Mouse (Mus musculus) frontal cortex, adult (tissue): ENCODE results near the gene Myo1h.

Experiments used
- ATAC-seq: cut with Nextera tagmentation; 2 replicates; pipeline ENCODE4 v1.9.2; 2017; ENCODE audit warnings: mild to moderate bottlenecking, moderate library complexity, mixed read lengths; ENCODE audit not compliant: low TSS enrichment

Myo1h gene

DNA sequence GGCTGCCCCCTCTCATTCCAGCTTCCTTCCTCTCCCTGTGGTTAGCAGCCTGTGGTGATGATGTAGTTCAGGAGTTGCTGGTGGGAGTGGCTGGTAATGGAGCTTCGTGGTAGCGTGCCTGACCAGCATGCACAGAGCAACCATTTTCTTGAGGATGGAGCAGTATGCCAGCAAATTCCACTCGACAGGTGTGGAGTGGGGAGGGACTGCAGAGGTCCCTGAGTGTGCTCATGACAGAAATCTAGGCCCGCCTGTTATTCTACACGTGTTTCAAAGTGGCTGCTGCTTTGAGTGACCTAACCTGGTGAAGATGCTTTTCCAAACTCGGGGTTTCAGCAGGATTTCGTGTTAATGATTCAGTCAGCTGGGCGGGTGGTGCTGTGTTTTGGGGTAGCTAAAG is 95.5 kb downstream of the Myo1h start:
- no peak for ATAC-seq

DNA sequence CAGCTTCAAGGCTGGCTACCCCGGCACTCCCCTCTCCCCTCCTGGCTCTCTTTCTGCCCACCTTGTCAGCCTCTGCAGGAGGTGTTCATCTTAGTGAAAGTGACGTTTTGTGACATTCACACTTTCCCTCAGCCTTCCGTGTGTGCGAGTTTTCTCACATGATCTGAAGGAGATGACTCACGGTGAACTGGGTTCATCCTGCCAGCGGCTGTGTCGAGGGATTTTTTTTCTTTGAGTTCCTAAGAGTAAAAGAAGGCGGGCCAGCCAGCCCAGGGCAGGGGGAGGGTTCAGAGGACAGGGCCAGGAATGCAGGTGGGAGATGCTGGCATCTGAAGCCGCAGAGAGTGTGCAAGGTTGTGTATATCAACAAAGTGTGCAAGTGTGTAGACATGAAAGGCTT is 104.2 kb downstream of the Myo1h start:
- peak; percentile 47; the same call in 1 of the 2 replicates for ATAC-seq

DNA sequence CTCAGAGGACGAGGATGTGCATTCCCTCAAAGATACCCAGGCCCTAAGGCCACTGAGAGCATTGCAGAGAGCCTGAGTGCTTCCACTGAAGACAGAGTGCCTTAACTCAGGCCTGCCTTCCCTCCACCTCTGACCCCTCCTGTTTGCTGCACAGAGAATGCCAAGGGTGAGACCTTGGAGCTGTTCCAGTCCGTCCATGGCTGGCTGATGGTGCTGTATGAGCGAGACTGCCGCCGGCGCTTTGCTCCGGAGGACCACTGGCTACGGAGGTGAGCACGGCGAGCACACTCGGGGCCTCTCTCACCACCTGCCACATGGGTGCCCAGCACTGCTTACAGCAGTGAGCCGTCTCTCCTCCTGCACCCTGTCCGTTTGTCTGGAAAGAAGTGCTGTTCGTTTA is 117.6 kb downstream of the Myo1h start:
- no peak for ATAC-seq

DNA sequence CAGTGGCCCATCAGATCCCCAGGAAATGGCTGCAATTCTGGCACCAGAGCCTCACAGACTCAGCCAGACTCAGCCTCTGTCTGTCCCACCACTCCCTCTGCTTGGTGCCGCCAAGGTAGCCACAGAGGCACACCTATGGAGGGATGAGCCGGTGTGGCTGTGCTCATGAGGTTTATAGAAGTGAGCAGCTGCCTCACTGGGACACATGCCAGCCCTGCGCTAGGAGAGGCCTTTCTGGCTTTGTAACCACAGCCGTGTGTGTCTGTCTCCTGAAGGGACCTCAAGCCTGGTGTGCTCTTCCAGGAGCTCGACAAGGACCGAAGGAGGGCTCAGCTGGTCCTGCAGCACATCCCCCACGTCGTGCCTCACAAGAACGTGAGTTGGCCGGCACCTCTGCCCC is 118.3 kb downstream of the Myo1h start:
- no peak; the same call in 1 of the 2 replicates for ATAC-seq

DNA sequence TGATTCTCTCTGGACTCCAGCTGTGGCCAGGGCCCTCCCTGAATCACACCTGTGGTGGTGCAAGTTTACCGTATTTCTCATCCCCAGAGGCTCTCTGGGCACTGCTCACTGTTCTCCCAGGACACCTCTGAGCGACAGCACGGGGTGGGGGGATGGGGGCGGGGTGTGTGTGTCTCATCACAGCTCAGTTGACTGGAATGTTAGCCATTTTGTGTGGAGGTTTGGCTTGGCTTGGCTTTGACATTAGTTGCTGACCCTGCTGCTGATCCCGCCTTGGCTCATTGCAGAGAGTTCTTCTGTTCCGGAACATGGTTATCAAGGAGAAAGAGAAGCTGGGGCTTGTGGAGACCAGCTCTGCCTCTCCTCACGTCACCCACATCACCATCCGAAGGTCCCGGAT is 118.8 kb downstream of the Myo1h start:
- no peak for ATAC-seq

DNA sequence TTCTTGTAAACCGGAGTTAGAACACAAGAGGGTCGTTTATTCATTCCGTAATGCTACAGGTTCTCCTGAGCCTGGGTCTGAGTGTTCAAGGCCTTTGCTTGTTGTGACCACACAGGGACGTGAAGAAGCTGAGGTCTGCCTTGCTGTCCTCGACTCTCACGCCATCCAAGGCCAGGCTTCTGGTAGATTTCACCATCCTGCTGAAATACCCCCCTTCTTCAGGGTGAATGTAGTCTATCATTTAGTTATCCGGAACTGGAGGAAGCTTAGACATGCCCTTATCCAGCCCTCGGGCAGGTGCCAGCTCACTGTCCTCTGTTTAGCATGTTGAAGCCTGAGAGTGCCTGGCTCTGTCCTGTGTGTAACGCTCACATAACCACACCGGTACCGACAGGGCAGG is 119.9 kb downstream of the Myo1h start:
- no peak for ATAC-seq

DNA sequence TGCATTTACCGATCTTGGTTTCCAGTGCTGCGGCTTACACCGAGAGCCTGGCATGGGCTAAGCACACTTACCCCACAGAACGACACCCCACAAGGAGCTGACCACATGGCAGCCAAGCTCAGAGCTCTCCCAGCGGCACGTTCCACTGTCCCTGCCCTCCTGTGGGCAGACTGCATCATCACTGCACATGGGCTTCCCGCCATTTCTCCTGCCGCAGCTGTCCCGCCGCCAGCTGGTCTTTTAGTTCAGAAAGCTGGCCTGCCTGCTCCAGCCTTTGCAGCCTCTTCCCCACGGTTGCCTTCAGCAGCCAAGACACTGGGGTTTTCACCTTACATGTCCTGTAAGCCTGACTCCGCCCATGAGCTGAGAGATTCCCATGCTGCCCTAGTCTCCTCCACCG is 121.5 kb downstream of the Myo1h start:
- no peak for ATAC-seq

DNA sequence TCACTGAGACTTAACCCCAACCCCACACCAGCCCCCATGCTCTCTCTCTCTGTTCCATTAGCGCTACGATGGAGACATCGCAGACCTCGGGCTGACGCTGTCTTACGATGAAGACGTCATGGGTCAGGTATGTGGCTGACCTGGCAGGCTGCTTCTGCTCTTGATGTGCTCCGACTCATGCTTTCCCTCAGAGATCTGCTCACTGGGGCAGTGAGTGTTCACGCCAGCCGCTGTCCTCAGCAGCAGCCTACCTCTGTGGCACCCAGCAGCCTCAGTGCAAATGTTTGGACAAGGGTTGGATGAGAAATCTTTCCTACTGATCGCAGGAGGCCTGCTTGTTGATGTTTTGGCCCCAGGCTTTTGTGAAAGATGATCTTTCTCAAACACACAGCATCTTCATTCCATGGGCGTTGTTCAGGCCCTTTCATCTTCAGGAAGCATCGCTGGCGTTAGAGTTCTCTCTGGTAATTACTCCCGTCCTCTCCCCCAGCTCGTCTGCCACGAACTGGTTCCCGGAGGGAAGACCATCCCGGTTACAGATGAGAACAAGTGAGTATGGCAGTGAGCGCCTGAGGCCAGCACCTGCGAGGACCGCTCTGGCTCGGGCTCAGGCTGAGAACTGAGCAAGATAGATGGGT is 123.5 kb downstream of the Myo1h start:
- ATAC-seq, result no peak

DNA sequence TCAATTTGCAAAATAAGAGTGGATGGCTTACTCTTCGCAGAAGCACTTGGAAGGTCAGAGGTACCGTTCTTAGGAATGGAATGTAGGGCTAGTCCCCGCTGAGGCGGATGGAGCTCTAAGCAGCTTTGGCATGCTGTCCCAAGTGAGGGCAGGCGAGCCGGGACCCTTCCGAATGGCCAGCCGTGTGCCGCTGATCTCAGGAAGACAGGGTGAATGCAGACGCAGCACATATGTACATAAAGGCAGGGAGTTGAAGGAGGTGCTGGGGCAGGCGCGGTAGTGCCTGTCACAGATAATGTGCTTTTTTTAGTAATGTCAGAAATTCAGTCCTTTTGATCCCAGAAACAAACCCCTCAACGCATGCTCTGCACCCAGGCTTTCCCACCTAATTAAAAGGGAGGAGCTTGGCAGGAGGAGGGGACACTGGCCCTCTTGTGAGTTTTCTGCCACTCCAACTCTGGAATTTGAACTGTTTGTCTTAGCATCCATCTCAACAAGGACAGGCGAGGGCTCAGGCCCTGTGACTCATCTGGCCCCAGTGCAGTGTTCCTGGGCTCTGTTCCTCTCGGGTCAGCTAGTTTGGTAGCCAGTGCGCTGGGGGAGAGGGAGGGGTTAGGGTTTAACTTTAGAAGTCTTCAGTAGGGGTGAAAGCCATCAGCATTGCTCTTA is 124.2 kb downstream of the Myo1h start:
- ATAC-seq, result no peak
